Mouse (Mus musculus) thymus, adult 2 months (tissue): ENCODE data around the gene Tyms.

Experiments
- CTCF ChIP-seq: fragments of 200-500 bp; IDR thresholded peaks from 2 replicates; pipeline ENCODE4 v1.5.1; 2012; ENCODE audit warnings: mild to moderate bottlenecking, control low read depth, low read length, moderate library complexity, borderline replicate concordance; ENCODE audit not compliant: control insufficient read depth, poor library complexity, insufficient read depth; ENCODE audit errors: extremely low read depth
- POLR2A ChIP-seq: fragments of 200-500 bp; IDR thresholded peaks from 2 replicates; pipeline ENCODE4 v1.6.1; 2012; ENCODE audit warnings: mild to moderate bottlenecking, low read length, control low read depth, moderate library complexity; ENCODE audit not compliant: control insufficient read depth, poor library complexity, insufficient read depth; ENCODE audit errors: extremely low read depth

DNA sequence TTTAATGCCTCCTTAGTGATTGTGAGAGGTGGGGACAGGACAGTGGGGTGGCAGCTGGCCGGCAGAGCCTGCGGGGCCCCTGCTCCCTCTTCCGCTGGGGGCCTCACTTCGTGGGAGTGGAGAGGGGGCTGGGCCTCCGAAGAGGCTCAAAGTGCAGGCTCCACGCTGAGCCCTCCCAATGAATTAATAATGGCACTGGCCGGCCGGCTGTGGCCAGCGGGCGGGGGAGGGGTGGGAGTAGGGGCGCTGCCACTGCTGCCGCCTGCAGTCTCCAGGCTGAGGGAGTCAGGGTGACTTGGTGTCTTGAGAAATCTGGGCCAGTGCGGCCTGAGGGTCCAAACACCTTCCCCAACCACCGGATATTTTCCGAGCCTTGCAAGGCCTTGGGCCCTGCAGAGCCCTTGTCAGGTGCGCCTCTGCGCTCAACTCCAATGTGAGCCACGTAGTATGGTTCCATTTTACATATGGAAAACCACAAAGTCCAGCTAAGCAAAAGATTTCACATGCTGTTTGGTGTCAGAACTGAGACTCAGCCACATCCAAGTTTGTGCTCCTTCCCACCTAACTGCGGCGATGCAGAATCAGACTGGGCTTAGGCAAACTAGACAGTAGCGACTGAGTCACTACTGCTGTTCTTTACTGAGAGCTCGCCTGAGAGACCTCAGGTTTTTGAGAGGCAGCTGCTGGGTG is 37.1 kb upstream of the Tyms start:
- TF ChIP-seq CTCF, result no peak
- no peak for TF ChIP-seq POLR2A
